Mouse (Mus musculus) frontal cortex, postnatal 10 days (tissue): ENCODE results near the gene Wdr24.
"Not testable (repeated sequence)": the region's sequence is repeated elsewhere in the genome, so short reads cannot be mapped to it uniquely, and the experiment has no call there.

Experiments used
- DNase-seq, 2 experiments: peaks; one replicate each; pipeline ENCODE4 v3.0.0; 2022; ENCODE audit warnings: low spot score in 2 of 2, mixed read lengths in 1 of 2

The Wdr24 gene

DNA sequence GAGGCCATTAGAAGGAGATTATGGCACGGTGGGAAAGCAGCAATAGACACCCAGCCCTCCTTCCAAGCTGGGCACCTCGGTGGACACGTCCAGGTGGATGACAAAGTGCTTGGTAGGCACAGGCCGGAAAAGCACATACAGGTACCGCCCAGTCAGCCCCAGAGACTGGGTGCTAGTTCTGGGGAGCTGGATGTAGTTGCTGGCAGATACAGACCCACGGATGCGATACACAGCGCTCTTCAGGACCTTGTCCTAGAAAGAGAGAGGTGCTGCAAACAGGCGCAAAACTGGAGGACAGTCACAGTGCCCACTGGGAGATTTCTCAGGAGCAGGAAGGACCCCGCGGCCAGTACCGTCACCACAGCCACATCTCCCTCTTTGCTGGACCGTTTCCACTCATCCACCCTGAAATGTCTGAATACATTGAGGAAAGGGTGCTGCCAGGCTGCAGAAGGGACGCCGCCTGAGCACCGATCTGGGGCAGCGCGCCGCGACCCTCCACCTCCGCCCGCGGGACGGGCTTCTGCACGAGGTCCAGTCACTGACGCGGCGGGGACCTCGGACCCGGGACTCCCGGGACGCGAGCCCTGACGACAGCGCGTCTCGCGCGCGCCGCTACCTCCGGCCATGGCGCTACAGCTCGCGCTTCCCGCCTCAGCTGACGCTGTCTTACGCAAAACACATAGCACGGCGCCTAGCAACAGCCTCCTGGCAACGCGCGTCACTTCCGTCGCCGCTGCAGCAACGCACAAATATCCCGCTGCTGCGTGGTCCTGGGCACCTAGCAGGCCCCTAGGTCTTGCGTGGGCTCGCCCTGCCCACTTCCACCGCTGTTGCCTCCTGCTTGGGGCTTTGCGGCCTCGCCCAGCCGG is 37.6 kb downstream of the Wdr24 start, which contains the start of gene Wdr90:
Gene Wdr90, minus strand, starts transcription at position 670 of the 872 bp plus-strand sequence.
- peak; percentile 90 to 92 for DNase-seq

DNA sequence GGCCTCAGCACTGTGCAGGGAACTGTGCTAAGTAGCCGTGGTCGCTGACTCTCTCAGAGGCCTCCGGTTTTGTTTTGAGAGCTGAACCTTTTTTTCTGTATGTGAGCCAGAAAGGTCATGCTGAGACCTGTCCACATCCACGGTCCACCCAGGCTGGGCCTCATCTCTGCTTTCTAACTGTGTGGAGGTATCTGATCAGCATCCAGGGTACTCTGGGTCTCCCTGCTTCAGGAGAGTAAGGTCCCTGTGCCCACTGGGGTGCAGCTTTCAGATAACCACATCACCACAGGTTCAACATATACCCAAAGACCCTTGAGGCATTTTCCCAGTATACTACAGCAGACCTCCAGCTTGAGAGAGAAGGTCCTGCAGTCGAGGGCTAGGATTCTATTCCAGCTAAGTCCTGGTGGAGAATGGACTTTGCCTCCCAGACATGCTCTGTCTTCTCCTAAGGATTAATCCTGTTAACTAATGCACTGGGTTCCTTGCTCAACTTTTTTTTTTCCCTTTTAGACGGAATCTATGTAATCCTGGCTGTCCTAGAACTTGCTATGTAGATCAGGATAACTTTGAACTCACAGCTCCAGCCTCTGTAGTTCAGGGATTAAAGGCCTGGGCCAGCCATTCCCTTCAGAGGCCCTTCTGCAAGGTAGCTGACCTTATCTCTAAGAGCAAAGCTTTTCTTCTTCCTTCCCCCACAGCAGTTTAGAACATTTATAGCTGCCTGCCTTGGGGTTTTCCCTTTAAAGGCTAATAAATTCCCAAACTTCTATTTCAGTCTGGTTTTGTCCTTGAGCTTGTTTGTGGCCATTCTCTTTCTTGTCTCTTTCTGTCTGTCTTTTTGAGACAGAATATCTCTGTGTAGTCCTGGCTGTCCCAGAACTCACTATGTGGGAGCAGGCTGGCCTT is 38.5 kb downstream of the Wdr24 start:
- no peak for DNase-seq

DNA sequence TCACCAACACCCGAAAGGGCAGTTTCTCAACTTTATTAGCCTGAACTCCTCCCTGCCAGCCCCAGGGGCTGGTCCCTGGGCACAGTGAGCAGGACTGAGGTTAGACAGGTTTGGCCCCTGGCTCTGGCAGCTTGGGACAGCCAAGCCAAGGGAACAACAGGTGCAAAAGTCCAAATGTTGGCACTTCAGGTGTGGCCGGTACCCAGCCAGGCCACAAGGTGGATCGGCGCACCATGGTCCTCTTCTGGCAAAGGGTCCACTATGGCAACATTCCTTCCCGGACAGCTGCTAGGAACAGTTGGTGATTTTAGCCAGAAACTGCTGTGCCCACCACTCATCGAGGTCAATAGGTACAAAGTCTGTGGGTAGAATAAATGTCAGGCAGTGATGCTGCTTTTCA is 40.3 kb downstream of the Wdr24 start:
- no peak for DNase-seq

DNA sequence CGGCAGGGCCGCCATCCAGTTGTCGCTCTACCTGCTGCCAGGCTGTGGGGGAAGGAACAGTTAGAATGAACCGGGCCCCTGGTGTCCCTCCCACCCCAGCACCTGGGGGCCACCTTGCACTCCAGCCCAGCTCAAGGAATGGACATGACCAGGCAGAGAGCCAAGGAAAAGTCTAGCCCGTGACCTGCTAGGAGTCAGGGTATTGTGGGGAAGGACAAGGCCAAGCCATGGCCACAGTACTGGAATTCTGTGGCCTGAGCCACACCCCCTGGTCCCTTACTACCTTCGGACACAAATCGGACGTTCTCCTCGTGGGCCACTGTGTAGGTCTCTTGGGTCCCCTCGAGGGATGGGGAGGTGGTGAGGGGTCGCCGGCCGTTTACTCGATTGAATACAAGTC is 40.9 kb downstream of the Wdr24 start:
- DNase-seq: no peak

DNA sequence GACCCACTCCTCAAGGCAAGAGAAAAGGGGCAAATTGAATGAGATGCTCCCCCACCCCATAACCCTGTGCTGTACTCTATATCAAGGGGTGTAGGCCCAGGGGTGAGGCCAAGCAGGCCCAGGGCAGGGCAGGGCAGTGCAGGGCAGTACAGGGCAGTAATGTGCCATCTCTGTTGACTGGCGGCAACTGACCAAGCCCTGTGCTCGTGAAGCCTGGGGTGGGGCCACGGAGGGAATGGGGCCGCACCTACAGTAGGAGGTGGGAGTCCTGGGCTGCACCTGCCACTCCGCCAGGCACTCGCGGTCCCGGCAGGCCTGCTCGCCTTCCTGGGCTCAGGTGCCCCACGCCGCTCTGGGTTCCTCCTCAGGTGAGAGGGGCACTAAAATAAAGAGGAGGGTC is 41.9 kb downstream of the Wdr24 start:
- no peak for DNase-seq

DNA sequence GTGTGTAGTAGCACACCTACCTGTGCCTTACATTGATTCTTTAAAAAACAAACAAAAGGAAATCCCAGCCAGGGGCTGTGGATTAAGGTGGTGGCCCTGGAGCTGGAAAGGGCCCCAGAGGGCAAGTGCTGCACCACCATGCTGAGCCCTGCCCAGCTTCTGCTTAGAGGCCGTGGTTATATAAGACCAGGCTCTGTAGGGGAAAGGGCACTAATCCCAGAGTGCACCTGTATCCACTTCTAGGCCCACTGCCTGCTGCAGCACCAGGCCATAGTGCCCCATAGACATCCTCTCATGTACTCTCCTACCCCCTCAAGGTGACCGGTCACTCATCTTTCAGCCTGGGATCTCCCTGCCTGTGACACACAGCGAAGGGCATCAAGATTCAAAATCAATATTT is 42.7 kb downstream of the Wdr24 start:
- DNase-seq: no peak

DNA sequence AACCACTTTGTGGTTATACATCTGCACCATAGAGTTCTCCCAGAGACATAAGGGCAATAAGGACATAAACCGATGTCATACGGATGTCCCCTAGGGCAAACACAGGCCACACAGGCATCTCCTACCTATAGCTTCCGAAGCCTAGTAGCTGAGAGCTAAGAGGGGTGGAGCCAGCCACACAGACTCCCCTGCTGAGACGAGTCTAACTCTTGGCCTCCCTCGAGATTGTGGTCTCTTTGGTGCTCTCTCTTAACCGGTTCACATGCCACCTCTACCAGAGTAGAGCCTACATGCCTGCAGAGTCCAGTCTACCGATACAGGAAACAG is 44.0 kb downstream of the Wdr24 start:
- no peak for DNase-seq

DNA sequence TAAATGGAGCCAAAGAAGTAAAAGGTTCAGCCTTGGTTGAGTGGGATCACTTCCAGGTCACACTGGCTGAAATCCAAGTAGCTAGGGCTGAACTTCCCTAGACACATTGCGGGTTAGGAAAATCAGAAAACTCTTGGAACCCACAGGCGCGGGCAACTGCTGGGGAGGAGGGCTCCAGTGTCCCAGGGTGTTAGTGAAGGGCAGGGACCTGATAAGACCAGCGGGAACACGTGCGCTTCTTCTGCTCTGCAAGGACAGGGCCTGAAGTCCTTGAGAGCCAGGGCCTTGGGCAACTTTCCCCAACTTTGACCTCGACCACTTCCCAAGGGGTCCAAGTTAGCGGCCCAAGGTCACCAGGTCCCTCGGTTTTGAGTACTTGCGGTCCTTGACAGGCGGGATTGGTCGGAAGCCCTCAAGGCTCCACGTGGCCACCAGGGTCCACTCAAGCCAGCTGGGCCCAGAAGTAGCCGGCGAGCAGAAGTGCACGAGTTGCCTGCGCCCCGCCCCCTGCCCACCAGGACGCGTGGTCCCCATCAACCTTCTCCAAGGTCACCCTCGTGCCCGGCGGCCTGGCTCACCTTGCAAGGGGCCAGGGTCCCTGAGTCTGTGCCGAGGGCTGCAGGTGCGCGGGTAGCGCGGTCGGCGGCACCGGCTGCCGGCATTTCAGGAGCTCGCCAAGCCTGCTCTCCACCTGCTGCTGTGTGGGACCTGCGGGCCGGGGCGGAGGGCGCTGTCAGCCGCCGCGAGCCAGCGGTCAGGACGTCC is 44.6 kb downstream of the Wdr24 start:
- no peak for DNase-seq

DNA sequence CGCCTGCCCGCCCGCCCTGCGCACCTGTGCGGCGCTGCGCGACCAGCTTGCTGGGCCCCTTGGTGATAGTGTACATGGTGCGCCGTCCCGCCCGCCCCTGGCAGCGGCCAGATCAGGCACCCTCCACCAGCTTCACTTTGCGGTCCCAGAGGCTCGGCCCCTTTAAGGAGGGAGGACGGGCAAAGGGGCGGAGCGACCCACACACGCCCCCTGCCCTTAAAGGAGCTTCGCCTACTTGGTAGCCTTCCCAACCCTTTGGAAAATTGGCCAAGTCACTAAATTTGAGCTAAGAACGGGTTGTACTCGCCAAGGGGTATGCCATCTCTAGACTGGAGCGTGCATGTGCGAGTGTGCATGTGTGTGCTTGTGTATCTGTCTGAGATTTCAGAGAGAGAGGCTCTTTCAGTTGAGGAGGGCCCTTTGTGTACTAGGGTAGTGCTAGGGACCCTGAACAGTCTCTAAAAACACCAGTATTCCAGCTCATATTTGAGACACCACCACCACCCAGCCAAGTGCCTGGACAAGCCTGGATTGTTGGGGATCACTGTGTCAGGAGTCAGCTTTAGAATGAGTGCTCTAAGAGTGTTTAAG is 45.3 kb downstream of the Wdr24 start, which contains the start of gene Mcrip2:
Gene Mcrip2, minus strand, starts transcription at position 164 of the 591 bp plus-strand sequence.
- DNase-seq: peak; percentile 69 to 78

DNA sequence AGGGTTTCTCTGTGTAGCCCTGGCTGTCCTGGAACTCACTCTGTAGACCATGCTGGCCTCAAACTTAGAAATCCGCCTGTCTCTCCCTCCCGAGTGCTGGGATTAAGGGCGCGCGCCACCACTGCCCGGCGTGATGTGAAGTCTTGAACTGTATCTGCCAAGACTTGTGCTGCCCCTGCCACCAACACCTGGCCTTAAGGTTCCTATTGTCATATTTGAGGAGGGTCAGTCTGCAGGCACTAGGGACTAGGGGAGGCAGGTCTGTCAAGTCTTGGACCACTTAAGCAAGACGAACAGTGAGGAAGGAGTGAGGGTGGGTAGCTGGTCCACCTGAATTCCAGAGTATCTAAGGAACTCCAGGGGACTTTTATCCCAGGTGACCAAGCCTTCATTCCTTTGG is 46.1 kb downstream of the Wdr24 start:
- no peak for DNase-seq

DNA sequence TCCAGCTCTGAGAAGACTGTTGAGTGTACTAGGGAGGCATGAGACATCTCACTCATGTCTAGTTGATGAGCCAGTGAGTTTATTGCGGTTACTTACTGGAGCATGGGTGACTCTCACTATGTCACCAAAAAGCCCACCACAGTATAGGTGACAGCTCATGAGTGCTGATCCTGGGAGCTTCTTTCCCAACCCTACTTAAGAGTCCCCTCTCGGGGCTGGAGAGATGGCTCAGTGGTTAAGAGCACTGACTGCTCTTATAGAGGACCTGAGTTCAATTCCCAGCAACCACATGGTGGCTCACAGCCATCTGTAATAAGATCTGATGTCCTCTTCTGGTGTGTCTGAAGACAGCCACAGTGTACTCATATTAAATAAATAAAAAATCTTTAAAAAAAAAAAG is 46.5 kb downstream of the Wdr24 start:
- DNase-seq: no peak

DNA sequence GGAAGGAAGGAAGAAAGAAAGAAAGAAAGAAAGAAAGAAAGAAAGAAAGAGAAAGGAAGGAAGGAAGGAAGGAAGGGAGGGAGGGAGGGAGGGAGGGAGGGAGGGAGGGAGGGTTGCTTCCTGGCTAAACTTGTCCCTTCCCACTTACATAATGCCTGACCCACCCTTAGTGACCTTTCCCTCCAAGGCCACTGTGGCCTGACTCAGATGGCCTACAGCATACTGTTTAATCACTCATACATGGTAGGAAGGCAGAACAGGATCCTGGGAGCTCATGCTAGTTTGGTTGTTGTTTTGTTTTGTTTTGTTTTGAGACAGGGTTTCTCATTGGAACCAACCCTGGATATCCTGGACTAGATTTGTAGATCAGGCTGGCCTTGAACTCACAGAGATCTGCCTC is 48.1 kb downstream of the Wdr24 start:
- DNase-seq: not testable (repeated sequence)

DNA sequence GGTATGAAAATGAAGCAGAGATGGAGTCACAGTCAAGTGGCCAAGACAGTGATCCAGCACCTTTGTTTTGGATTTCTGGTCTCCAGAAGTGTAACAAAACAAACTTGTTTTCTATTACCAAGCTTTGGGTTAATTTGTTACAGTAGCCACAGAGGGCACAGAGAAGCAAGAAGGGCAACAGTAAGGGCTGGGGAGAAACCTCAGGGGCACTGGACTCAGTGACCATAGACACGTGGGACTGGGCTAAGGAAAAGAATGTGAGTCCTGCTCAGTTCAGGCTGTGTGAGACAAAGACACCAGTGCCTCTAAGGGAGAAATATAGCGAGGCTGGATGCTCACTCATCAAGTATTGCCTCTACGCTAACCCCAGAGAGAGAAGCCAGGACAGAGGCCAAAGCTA is 49.2 kb downstream of the Wdr24 start:
- DNase-seq: no peak

DNA sequence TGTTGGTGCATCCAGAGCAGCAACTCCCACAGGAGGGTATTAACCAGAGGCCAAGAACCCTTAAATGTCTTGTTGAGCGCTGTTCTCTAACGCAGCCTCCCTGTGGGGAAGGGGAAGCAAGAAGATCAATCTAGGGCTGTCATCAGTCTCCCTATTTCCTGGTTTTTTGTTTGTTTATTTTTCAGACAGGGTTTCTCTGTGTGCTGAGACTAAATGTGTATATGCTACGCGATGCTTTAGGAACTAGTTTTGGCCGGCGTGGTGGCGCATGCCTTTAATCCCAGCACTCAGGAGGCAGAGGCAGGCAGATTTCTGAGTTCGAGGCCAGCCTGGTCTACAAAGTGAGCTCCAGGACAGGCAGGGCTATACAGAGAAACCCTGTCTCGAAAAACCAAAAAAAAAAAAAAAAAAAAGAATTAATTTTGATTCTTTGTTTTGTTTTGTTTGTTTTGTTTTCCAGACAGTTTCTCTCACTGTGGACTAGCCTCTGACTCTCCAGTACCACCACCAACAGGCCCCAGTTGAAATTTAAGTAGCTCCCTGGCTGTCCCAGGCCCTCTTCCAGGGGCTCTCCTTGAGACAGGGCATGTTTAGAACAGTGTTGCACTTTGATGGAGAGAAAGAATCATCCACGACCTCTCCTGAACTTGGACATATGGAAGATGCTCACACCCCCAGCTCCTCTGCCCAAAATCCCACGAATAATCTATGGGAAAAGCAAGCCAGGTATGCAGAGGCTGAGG is 50.1 kb downstream of the Wdr24 start:
- DNase-seq: no peak

DNA sequence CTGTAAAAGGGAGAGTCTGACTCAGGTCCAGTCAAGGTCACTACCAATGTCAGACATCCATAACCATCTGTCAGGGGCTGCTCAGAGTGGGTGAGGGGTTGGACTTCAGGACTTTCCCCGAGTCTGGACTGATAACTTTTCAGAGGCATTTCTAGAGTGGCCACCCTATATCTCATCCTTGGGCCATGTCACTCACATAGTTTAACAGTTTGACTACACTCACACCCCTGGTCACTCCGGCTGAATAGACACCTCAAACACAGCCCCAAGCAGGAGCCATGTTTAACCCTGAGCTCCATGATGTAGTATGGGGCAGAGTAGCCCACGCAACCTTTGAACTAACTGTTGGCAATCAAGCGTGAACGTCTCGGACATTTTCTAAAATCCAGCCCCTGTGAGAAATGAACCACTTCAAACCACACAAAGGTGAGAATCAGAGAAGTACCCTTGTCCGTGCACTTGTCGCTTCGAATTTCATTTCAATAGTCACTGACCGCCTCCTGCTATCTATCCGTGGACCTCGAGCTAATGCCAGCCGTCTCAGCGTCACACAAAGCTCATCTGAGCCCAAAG is 50.8 kb downstream of the Wdr24 start:
- no peak for DNase-seq

DNA sequence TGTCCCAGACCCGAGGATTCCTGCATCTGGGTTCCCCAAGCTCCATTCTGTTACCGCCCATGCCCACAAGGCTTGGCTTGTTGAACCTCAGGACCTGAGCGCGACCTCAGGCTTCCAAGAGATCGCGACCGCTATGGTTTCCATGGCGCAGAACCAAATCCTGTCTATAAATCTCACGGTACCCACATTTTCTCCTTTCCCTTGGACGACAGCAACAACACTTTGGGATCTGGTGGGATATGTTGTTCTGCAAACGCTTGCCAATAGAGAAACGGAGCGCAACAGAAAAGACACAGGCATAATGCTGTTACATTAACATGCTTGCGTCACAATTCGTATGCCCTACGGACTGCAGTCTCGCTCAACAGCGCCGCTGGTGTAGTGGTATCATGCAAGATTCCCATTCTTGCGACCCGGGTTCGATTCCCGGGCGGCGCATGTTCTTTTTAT is 51.3 kb downstream of the Wdr24 start, which contains the start of gene Mettl26:
Gene Mettl26, plus strand, starts transcription at position 354 of the 450 bp plus-strand sequence.
- DNase-seq: peak; percentile 85 to 95

DNA sequence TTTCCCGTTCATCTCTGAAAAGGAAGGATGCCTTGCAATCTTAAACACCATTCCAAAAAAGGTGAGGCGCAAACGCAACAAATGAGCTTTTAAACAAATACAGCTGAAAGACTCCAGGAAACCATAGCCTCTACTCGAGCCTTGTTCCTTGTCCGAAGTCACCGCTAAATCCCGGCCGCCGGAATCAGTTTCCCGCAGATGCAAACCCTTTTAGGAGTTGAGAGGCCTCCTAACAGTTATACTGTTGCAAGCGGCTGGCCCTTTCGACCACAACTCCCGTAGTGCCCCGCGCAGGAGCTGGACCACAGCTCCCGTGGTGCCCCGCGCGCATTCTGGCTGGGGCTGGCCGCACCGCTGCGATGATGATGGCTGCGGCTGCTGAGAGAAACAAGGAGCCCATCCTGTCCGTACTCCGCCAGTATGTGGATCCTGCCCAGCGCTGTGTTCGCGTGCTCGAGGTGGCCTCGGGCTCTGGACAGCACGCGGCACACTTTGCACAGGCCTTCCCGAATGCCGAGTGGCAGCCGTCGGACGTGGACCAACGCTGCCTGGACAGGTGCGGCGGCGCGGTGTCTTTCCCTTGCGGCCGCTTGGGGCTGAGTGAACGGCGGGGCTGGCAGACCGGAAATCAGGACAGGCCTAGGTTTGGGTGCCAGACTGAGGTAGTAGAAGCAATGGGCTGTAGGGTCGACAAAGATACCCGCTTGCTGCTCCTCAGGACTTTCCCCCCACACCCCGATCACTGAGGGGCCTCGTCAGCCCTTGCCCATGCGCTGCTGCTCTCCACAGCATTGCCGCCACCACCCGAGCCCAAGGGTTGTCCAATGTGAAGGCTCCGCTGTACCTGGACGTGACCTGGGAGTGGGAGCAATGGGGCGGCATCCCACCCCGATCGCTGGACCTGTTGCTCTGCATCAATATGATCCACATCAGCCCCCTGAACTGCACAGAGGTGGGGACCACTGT is 52.0 kb downstream of the Wdr24 start:
- DNase-seq: peak; percentile 80 to 88

DNA sequence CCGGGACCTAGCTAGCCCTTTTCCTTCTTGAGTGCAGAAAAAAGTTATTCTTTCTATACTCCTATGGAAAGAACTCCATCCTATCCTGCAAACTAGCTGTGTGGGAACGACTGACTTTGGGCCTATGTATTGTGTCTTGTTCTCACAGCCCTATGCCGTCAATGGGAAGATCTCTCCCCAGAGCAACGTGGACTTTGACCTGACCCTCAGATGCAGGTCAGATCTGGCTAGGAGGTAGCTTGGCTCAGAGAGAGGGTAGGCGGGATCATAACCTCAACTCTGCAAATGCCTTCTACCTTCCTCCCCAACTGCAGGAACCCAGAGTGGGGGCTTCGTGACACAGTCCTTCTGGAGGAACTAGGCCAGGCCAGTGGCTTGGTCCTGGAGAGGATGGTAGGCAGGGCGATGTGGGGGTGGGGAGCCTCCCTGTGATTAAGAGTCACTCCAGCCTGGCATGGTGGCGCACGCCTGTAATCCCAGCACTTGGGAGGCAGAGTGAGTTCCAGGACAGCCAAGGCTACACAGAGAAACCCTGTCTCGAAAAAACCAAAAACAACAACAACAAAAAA is 53.0 kb downstream of the Wdr24 start:
- DNase-seq: no peak

DNA sequence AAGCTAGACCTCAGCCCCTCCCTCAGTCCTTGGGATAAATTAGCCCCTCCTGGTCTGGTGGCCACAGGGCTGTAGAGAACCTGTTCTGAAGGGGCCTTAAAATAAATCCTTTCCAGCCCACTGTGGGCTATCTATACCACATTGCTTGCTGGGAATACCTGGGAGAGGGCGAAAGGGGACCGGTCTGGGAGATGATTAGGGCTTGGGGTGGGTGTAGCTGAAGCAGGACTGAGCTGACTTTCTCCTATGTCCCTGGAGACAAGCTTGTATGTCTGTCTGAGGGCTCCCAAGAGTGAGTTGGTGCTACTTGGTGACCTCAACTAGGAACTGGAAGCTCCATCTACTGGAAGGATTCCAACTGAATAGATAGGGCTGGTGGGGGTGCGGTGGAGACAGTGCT is 53.6 kb downstream of the Wdr24 start:
- DNase-seq: no peak
